Mouse (Mus musculus) mesoderm, embryonic 11.5 days (tissue): ENCODE measurements around the gene Heatr5a.

Source experiments
- DNase-seq: peaks from one replicate; pipeline ENCODE4 v3.0.0-alpha.2; 2012; ENCODE audit warnings: low read depth, low spot score

Heatr5a gene

GRCm38 (mm10) chr12:51886369-51886768, 84.8 kb downstream of the Heatr5a start:
- DNase-seq: no peak

DNA sequence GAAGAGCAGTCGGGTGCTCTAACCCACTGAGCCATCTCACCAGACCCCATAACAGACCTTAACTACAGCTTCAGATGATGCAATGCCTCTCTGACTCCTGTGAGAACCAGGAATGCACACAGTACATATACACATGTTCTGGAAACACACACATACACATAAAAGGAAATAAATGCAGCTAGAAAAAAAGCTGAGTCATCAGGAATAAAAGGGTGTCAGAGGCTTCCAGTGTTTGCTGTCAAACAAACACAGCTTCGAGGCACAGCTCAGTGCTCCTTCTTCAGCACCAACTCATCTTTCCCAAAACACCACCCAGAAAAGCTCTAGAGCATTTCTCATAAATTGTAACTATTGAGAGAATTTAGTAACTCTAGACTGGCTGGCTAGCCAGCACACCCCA, 86.3 kb downstream of the Heatr5a start:
- DNase-seq: no peak

GRCm38 (mm10) chr12:51883297-51883805, 87.8 kb downstream of the Heatr5a start:
- DNase-seq: no peak

DNA sequence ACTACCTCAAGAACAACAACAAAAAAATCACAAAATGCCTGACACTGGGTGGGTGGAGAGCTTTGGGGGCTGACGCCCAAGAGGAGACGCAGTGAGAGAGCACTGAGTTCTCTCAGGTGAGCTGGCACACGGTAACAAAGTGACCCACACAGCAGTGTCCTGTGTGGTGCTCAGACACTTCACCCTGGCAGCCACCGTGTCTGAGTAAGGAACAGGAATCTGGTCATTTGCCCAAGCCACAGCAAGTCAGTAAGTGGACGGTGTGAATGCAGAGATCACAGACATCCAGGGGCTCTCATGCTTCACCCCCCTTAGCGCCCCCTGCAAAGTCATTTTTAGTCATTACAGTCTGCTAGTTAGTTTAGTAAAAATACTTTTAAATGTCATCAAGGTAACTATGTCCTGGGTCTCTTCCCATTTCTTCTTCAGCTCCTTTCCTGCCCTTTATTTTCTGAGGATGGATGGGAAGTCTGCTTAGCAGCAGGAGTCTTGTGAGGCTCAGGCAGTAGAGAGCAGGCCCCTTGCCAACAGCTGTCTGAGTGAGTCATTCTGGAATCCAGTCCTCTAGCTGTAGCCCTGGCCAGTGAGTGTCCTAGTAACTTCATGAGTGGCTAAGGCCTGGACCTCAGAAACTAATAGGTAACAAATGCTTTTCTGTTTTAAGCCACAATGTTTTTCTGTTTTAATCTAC, 88.4 kb downstream of the Heatr5a start:
- no peak for DNase-seq

GRCm38 (mm10) chr12:51881775-51882174, 89.3 kb downstream of the Heatr5a start:
- no peak for DNase-seq

DNA sequence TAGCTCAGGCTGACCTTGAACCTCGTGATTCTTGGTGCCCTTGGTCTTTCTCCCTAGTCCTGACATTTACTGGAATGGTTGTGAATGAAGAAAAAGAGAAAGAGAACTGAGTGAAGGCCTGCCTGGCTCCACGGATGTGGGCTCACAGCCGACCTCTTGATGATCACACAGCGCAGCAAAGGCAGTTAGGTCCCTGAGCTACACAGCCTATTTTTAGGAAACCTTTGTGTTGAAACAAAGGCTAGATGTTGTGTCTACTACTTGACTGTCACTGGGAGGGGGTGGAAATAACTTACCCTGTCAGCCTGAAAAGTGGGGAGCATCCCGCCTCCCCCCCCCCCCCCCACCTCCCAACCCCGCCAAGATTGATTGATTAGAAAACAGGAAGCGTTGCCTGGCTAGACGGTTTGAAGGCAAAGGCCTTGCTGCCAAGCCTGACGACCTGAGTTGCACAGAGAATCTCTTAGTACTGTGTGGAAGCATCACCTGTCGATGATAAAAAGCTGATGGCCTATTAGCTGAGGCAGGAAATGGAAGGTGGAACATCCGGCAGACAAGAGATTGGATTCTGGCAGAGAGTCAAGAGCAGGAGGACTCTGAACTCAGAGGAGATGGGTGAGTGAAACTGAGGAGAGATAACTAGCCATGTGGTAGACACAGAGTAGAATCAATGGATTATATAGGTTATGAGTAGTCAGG, 99.5 kb downstream of the Heatr5a start:
- DNase-seq: no peak

- no peak for DNase-seq
These were observed 101.6 kb downstream of the Heatr5a start for GRCm38 (mm10) chr12:51869511-51869910.

GRCm38 (mm10) chr12:51867076-51867475, 104.0 kb downstream of the Heatr5a start:
- DNase-seq: no peak

GRCm38 (mm10) chr12:51866226-51866910, 104.8 kb downstream of the Heatr5a start:
- DNase-seq: no peak

DNA sequence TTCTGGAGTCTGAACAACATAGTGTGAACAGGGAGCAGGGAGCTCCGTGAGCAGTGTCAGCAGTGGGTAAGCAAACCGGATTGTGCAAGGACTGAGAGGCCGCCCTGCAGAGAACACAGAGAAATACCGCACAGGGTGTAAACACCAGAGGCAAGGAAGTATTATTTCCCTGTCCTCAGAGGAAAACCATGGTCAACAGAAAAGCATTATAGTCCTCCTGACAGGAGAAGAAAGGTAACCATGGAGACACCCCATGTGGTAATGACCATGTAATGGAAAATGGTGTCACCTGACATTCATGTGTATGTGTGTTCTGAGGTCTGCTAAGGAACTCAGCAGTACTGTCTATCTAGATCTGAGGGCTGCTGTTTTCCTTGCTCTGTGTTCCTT, 105.3 kb downstream of the Heatr5a start:
- peak; percentile 71 for DNase-seq

GRCm38 (mm10) chr12:51865061-51865789, 105.9 kb downstream of the Heatr5a start:
- DNase-seq: no peak

GRCm38 (mm10) chr12:51863116-51864002, 107.8 kb downstream of the Heatr5a start:
- no peak for DNase-seq

- no peak for DNase-seq
These were observed 112.7 kb downstream of the Heatr5a start for GRCm38 (mm10) chr12:51858134-51859028.

GRCm38 (mm10) chr12:51856768-51857295, 114.3 kb downstream of the Heatr5a start:
- DNase-seq: no peak

DNA sequence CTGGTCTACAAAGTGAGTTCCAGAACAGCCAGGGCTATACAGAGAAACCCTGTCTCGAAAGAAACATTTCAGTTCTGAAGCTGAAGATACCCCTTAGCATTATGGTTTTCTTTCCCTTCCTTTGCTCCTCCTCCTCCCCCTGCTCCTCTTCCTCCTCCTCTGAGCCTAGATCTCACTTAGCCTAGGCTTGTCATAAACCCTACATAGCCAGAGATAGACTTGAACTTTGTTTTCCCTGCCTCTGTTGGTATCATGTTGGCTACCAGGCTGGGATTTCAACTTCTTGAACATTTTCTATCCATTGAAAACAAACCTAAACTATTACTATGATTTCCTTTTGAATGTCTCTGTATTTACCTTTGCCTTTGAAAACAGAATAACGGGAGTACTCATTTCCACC, 115.2 kb downstream of the Heatr5a start:
- no peak for DNase-seq

DNA sequence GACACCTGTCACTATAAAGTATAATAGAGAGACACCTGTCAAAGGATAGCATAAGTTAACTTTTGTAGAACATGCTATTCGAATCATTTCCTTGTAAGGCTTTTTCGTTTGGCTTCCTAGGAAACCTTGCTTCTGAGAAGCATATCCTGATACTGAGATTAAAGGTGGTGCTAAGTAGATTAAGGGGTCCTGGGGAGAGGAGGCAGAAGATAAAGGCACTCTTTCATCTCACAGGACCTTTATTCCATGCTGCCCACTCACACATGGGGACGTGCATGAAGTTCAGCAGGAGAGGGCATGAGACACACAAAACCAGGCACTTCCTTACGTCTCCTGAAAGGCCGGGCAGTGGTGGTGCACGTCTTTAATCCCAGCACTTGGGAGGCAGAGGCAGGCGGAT, 115.7 kb downstream of the Heatr5a start:
- DNase-seq: no peak

GRCm38 (mm10) chr12:51851617-51852016, 119.5 kb downstream of the Heatr5a start:
- no peak for DNase-seq

DNA sequence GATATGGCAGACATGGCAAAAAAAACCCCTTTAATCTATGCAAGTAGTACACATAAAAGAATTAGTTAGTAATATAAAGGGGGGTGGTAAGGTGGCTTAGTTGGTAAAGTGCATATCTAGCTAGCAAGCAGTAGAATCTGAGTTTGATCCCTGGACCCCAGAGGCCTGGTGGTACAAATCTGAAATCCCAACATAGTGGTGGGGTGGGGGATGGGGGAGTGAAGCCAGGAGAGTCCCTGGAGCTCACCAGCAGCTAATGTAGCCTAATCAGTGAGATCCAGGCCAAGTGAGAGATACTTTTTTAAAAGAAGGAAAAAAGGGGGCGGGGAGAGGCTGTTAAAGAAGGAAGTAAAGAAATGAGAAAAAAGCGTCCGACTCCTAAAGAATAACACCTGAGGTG, 120.0 kb downstream of the Heatr5a start:
- DNase-seq: no peak

- DNase-seq: no peak
These were observed 120.8 kb downstream of the Heatr5a start for GRCm38 (mm10) chr12:51850339-51850738.

- no peak for DNase-seq
These were observed 121.2 kb downstream of the Heatr5a start for GRCm38 (mm10) chr12:51849902-51850301.
